Mouse (Mus musculus): ENCODE data around the gene Bnc1. TPM values are rescaled to one million over a fixed set of nuclear protein-coding genes. Genes with fewer than 3 reads are reported as not detected.

The Bnc1 gene
- 0.02 and 0.08 TPM in 2 replicates for polyA plus RNA-seq (2012; rRNA removed; ENCODE audit: low replicate concordance)

GRCm38 (mm10) chr7:81992131-81993061 is at the start of gene Bnc1:
Gene Bnc1 (minus strand): TSS chr7:81992292.

GRCm38 (mm10) chr7:81934267-81934745 is 57.8 kb downstream of the Bnc1 start, which contains the start of gene Hdgfl3:
Gene Hdgfl3 (minus strand): TSS chr7:81934473.

Other genes with a start within 250 kb of the Bnc1 start
- gene Ramac, start 229.4 kb downstream of the Bnc1 start, polyA plus RNA-seq (2012; rRNA removed; ENCODE audit: low replicate concordance): 2.2 and 2.3 TPM in 2 replicates
- gene 3110040N11Rik, start 202.8 kb downstream of the Bnc1 start, polyA plus RNA-seq (2012; rRNA removed; ENCODE audit: low replicate concordance): 13.1 and 15.9 TPM in 2 replicates
- gene Btbd1, start 162.9 kb downstream of the Bnc1 start, polyA plus RNA-seq (2012; rRNA removed; ENCODE audit: low replicate concordance): 16.2 and 28.4 TPM in 2 replicates
- not detected in 2 replicates for gene Gm10160, start 136.5 kb downstream of the Bnc1 start, polyA plus RNA-seq (2012; rRNA removed; ENCODE audit: low replicate concordance)
- 22.2 and 34.6 TPM in 2 replicates for gene Tm6sf1, start 133.3 kb downstream of the Bnc1 start, polyA plus RNA-seq (2012; rRNA removed; ENCODE audit: low replicate concordance)
- gene Hdgfl3, start 57.8 kb downstream of the Bnc1 start, polyA plus RNA-seq (2012; rRNA removed; ENCODE audit: low replicate concordance): 0.53 and 1.0 TPM in 2 replicates
- 0.09 TPM in 1 of 2 replicates, not detected in the other for gene Sh3gl3, start 181.5 kb upstream of the Bnc1 start, polyA plus RNA-seq (2012; rRNA removed; ENCODE audit: low replicate concordance)